Mouse (Mus musculus) lung, embryonic 15.5 days (tissue): ENCODE results near the gene Prlr. TPM values are rescaled to one million over a fixed set of nuclear protein-coding genes. Genes with fewer than 3 reads are reported as not detected.

ENCODE experiments used
- ATAC-seq: fragments of 200-750 bp; cut with Nextera tagmentation; 2 replicates; pipeline ENCODE4 v1.8.0; 2017; ENCODE audit warnings: moderate number of reproducible peaks, borderline replicate concordance; ENCODE audit not compliant: low FRiP score, low TSS enrichment; ENCODE audit errors: extremely low read depth
- H3K27ac ChIP-seq: fragments of 300-500 bp; sonication (generic); 2 replicates; pipeline ENCODE4 v1.5.1; 2015; ENCODE audit warnings: moderate library complexity, mild to moderate bottlenecking, inconsistent platforms
- H3K27me3 ChIP-seq: fragments of 300-500 bp; sonication (generic); 2 replicates; pipeline ENCODE4 v1.6.1; 2015; ENCODE audit warnings: inconsistent platforms
- H3K36me3 ChIP-seq: fragments of 300-500 bp; sonication (generic); 2 replicates; pipeline ENCODE4 v1.6.1; 2015; ENCODE audit warnings: inconsistent platforms
- H3K4me1 ChIP-seq: fragments of 300-500 bp; sonication (generic); 2 replicates; pipeline ENCODE4 v1.6.1; 2015; ENCODE audit warnings: inconsistent platforms
- H3K4me2 ChIP-seq: fragments of 300-500 bp; sonication (generic); 2 replicates; pipeline ENCODE4 v1.6.1; 2015; ENCODE audit warnings: inconsistent platforms, mild to moderate bottlenecking, moderate library complexity
- H3K4me3 ChIP-seq: fragments of 300-500 bp; sonication (generic); 2 replicates; pipeline ENCODE4 v1.5.1; 2015; ENCODE audit warnings: mild to moderate bottlenecking, inconsistent platforms
- H3K9ac ChIP-seq: fragments of 300-500 bp; sonication (generic); 2 replicates; pipeline ENCODE4 v1.6.1; 2015; ENCODE audit warnings: inconsistent platforms
- H3K9me3 ChIP-seq: fragments of 300-500 bp; sonication (generic); 2 replicates; pipeline ENCODE4 v1.6.1; 2016; ENCODE audit warnings: inconsistent platforms
- WGBS: fragments of 180-500 bp; shearing (Covaris S2); methylation state at CpG from one replicate; pipeline ENCODE4 v1.1.7; 2015; 5-methylcytosine and 5-hydroxymethylcytosine counted together
- polyA plus RNA-seq: library from polyadenylated mRNA; unstranded; fragments of >200 nt; fragmentation: Nextera tagmentation; extraction: Ambion mirVana; gene quantifications from 2 replicates; pipeline ENCODE4 v1.2.1, GENCODE M21; 2015

Prlr gene
- 0.20 and 0.35 TPM in 2 replicates for polyA plus RNA-seq

DNA sequence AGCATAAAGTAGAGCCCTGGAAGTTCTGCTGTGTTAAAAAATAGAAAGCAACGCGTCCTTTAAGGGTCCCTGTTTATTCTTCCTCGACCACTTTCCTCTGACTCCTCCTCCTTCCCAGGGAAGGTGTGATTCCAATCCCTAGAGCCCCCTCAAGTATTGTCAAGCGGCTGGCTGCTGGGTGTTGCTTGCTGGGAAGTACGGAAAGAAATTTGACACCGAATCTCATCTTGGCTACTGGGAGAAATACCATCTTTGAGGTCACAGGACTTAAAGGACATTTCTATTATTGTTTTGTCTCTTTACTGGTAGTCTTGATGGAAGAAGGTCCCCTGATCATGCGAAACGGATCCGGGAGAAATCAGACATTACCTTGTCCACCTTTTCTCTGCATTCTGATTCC, at the start of gene Prlr:
Gene Prlr, plus strand, starts transcription at position 156 of the 400 bp plus-strand sequence.
- ATAC-seq: no peak
- no peaks in the 10 kb centered on the region for H3K36me3 ChIP-seq
- H3K27ac ChIP-seq: no peak within 1 kb of the TSS
- H3K9ac ChIP-seq: no peak within 1 kb of the TSS
- peak within 1 kb of the TSS; percentile 57 for H3K4me2 ChIP-seq
- WGBS: 2% methylated on average over 9 of the region's 9 CpGs
- H3K27me3 ChIP-seq: peaks cover 6% of the 10 kb centered on the region; the same call in 1 of the 2 replicates
- H3K4me3 ChIP-seq: peak within 1 kb of the TSS; percentile 25
- H3K9me3 ChIP-seq: no peaks in the 10 kb centered on the region
- 0 out of 2 replicates have a peak, but pooled peaks cover 4% of the 10 kb centered on the region for H3K4me1 ChIP-seq

GRCm38 (mm10) chr15:10133781-10134180, 43.3 kb upstream of the Prlr start:
- no peak overlapping the region for H3K4me2 ChIP-seq
- H3K4me1 ChIP-seq: no peaks in the 10 kb centered on the region
- ATAC-seq: no peak
- H3K36me3 ChIP-seq: no peaks in the 10 kb centered on the region
- no peaks in the 10 kb centered on the region for H3K9me3 ChIP-seq
- H3K27me3 ChIP-seq: no peaks in the 10 kb centered on the region
- 91% methylated on average over 2 of the region's 2 CpGs for WGBS
- H3K27ac ChIP-seq: no peak overlapping the region
- H3K4me3 ChIP-seq: no peak overlapping the region
- H3K9ac ChIP-seq: no peak overlapping the region

- no peak overlapping the region for H3K27ac ChIP-seq
- no peak overlapping the region for H3K9ac ChIP-seq
- no peak for ATAC-seq
- H3K27me3 ChIP-seq: no peaks in the 10 kb centered on the region
- H3K36me3 ChIP-seq: no peaks in the 10 kb centered on the region
- 57% methylated on average over 4 of the region's 4 CpGs for WGBS
- H3K4me3 ChIP-seq: no peak overlapping the region
- no peaks in the 10 kb centered on the region for H3K9me3 ChIP-seq
- H3K4me2 ChIP-seq: no peak overlapping the region
- no peaks in the 10 kb centered on the region for H3K4me1 ChIP-seq
These were observed 42.1 kb upstream of the Prlr start for GRCm38 (mm10) chr15:10134889-10135288.

GRCm38 (mm10) chr15:10144520-10144919, 32.5 kb upstream of the Prlr start:
- H3K9ac ChIP-seq: no peak overlapping the region
- H3K4me2 ChIP-seq: no peak overlapping the region
- H3K27me3 ChIP-seq: no peaks in the 10 kb centered on the region
- H3K27ac ChIP-seq: no peak overlapping the region
- 85% methylated on average over 5 of the region's 5 CpGs for WGBS
- ATAC-seq: no peak
- H3K36me3 ChIP-seq: no peaks in the 10 kb centered on the region
- no peaks in the 10 kb centered on the region for H3K9me3 ChIP-seq
- H3K4me3 ChIP-seq: no peak overlapping the region
- H3K4me1 ChIP-seq: no peaks in the 10 kb centered on the region

GRCm38 (mm10) chr15:10148196-10148595, 28.8 kb upstream of the Prlr start:
- H3K36me3 ChIP-seq: no peaks in the 10 kb centered on the region
- no peak overlapping the region for H3K9ac ChIP-seq
- H3K4me2 ChIP-seq: no peak overlapping the region
- H3K4me3 ChIP-seq: no peak overlapping the region
- WGBS: 76% methylated on average over 4 of the region's 4 CpGs
- no peaks in the 10 kb centered on the region for H3K4me1 ChIP-seq
- no peak for ATAC-seq
- no peaks in the 10 kb centered on the region for H3K27me3 ChIP-seq
- no peak overlapping the region for H3K27ac ChIP-seq
- no peaks in the 10 kb centered on the region for H3K9me3 ChIP-seq

GRCm38 (mm10) chr15:10160663-10161062, 16.4 kb upstream of the Prlr start:
- H3K4me2 ChIP-seq: no peak overlapping the region
- H3K9me3 ChIP-seq: no peaks in the 10 kb centered on the region
- H3K27me3 ChIP-seq: no peaks in the 10 kb centered on the region
- H3K27ac ChIP-seq: no peak overlapping the region
- ATAC-seq: no peak
- H3K9ac ChIP-seq: no peak overlapping the region
- WGBS: 72% methylated on average over 2 of the region's 2 CpGs
- no peak overlapping the region for H3K4me3 ChIP-seq
- no peaks in the 10 kb centered on the region for H3K4me1 ChIP-seq
- H3K36me3 ChIP-seq: no peaks in the 10 kb centered on the region

DNA sequence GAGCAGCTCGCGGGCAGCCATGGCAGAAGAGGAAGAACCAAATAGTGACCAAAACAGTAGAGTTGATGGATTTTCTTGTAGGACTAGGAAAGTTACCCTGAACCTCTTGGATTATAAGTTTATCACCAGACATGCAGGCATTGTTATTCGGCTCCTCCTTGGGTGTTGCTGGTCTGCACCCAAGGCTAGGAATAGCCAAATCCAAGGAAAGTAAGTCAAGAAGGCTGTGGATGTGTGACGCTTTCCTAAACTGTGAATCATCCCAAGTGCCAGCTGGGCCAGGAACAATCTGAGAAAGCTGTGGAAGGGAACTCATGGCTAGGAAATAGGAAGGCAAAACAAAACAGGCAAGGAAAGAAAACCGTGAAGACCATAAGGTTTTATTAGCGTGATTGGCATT, 2.0 kb upstream of the Prlr start:
- no peak overlapping the region for H3K9ac ChIP-seq
- no peak overlapping the region for H3K4me2 ChIP-seq
- peaks cover 6% of the 10 kb centered on the region; the same call in 1 of the 2 replicates for H3K27me3 ChIP-seq
- no peaks in the 10 kb centered on the region for H3K9me3 ChIP-seq
- H3K27ac ChIP-seq: no peak overlapping the region
- H3K36me3 ChIP-seq: no peaks in the 10 kb centered on the region
- H3K4me3 ChIP-seq: no peak overlapping the region
- 0 out of 2 replicates have a peak, but pooled peaks cover 4% of the 10 kb centered on the region for H3K4me1 ChIP-seq
- ATAC-seq: no peak
- WGBS: 87% methylated on average over 6 of the region's 6 CpGs

DNA sequence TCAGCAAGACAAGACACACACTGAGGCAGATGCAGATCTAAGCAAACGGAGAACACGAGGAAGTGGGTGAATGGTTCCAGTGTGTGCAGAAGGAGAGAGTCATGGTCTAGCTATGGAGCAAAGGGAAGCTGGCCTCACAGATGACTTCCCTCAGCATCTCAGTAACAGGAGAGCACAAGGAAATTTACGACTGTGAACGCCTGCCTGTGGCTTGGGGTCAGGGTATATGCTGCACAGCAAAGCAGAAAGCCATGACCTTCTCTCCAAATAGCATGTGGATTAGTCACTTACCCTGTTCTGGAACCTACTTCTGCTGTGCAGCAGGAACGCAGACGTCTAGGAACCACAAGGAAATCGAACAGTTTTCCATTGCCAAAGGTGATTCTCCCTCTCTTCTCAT, 1.4 kb upstream of the Prlr start:
- Histone ChIP-seq H3K27me3 (peaks cover 6% of the 10 kb centered on the region; the same call in 1 of the 2 replicates), H3K4me2 (no peak overlapping the region), H3K27ac (no peak overlapping the region), H3K36me3 (no peaks in the 10 kb centered on the region), H3K9me3 (no peaks in the 10 kb centered on the region), H3K4me1 (0 out of 2 replicates have a peak, but pooled peaks cover 4% of the 10 kb centered on the region), H3K9ac (no peak overlapping the region), H3K4me3 (no peak overlapping the region)
- 74% methylated on average over 7 of the region's 7 CpGs for WGBS
- no peak for ATAC-seq

GRCm38 (mm10) chr15:10177519-10178130, 587 bp downstream of the Prlr start:
- Histone ChIP-seq H3K9me3 (no peaks in the 10 kb centered on the region), H3K9ac (no peak overlapping the region), H3K4me1 (0 out of 2 replicates have a peak, but pooled peaks cover 4% of the 10 kb centered on the region), H3K27me3 (peaks cover 6% of the 10 kb centered on the region; the same call in 1 of the 2 replicates), H3K4me3 (peak overlapping the region; percentile 25), H3K36me3 (no peaks in the 10 kb centered on the region), H3K27ac (no peak overlapping the region), H3K4me2 (peak overlapping the region; percentile 57)
- no peak; the same call in 1 of the 2 replicates for ATAC-seq
- WGBS: under 1% methylated on average over 30 of the region's 30 CpGs

DNA sequence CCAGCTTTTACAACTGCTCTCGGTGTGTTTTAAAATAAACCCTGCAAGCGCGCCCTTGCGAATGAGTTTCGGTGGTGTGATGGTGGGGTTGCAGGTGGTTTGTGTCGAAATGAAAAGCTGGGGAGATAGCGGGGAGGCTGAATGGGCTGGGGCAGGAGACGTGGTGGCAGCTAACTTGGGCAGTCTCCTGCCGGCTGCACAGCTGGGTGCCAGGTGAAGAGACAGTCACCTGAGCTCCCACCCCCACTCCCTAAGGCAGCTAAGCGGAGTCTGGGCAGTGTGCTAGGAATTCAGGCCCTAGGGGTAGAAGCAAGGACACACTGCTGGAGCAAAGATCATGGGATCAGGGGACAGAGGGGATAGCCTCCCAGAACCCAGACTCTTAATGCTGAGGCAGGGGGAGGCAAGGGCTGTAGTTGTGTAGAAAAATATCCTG, 1.1 kb downstream of the Prlr start:
- no peak for ATAC-seq
- H3K9ac ChIP-seq: no peak overlapping the region
- H3K4me2 ChIP-seq: peak overlapping the region; percentile 57
- 5% methylated on average over 10 of the region's 10 CpGs for WGBS
- H3K9me3 ChIP-seq: no peaks in the 10 kb centered on the region
- H3K27me3 ChIP-seq: peaks cover 6% of the 10 kb centered on the region; the same call in 1 of the 2 replicates
- H3K36me3 ChIP-seq: no peaks in the 10 kb centered on the region
- peak overlapping the region; percentile 25 for H3K4me3 ChIP-seq
- H3K27ac ChIP-seq: no peak overlapping the region
- 0 out of 2 replicates have a peak, but pooled peaks cover 4% of the 10 kb centered on the region for H3K4me1 ChIP-seq

GRCm38 (mm10) chr15:10180694-10181093, 3.7 kb downstream of the Prlr start:
- no peak overlapping the region for H3K4me3 ChIP-seq
- H3K9me3 ChIP-seq: no peaks in the 10 kb centered on the region
- WGBS: 60% methylated on average over 4 of the region's 4 CpGs
- peaks cover 6% of the 10 kb centered on the region; the same call in 1 of the 2 replicates for H3K27me3 ChIP-seq
- 0 out of 2 replicates have a peak, but pooled peaks cover 4% of the 10 kb centered on the region for H3K4me1 ChIP-seq
- H3K36me3 ChIP-seq: no peaks in the 10 kb centered on the region
- H3K4me2 ChIP-seq: no peak overlapping the region
- no peak for ATAC-seq
- H3K9ac ChIP-seq: no peak overlapping the region
- no peak overlapping the region for H3K27ac ChIP-seq

- no peaks in the 10 kb centered on the region for H3K9me3 ChIP-seq
- whole genome bisulfite sequencing: 73% methylated on average over 6 of the region's 6 CpGs
- H3K27me3 ChIP-seq: no peaks in the 10 kb centered on the region
- no peak overlapping the region for H3K27ac ChIP-seq
- H3K4me3 ChIP-seq: no peak overlapping the region
- H3K36me3 ChIP-seq: no peaks in the 10 kb centered on the region
- no peak overlapping the region for H3K4me2 ChIP-seq
- no peaks in the 10 kb centered on the region for H3K4me1 ChIP-seq
- H3K9ac ChIP-seq: no peak overlapping the region
- no peak for ATAC-seq
These were observed 15.1 kb downstream of the Prlr start for GRCm38 (mm10) chr15:10192101-10192630.
